Mouse (Mus musculus) left cerebral cortex, adult 9 months (tissue): ENCODE measurements around the gene Traip.

Source experiments
- DNase-seq, 2 experiments: peaks; one replicate each; pipeline ENCODE4 v3.0.0; 2022; ENCODE audit warnings: low spot score in 2 of 2

Gene Traip

GRCm38 (mm10) chr9:107934146-107934545 lies 15.8 kb upstream of the Traip start:
- peak; percentile 55 to 60 for DNase-seq

GRCm38 (mm10) chr9:107935374-107935773 lies 14.6 kb upstream of the Traip start, which contains the start of gene Camkv:
Gene Camkv, plus strand, starts transcription at chr9:107935674.
- DNase-seq: no peak

GRCm38 (mm10) chr9:107935790-107936214 lies 14.1 kb upstream of the Traip start:
- peak in 1 of 2 experiments; percentile 67 for DNase-seq

- peak in 1 of 2 experiments; percentile 65 for DNase-seq
These were observed 13.6 kb upstream of the Traip start for GRCm38 (mm10) chr9:107936215-107936822.

- no peak for DNase-seq
These were observed 13.1 kb upstream of the Traip start for GRCm38 (mm10) chr9:107936831-107937230.

- DNase-seq: no peak
These were observed 2.4 kb upstream of the Traip start for GRCm38 (mm10) chr9:107947241-107948194.

GRCm38 (mm10) chr9:107949184-107949921 lies 583 bp upstream of the Traip start:
- DNase-seq: no peak

- DNase-seq: peak; percentile 71 to 91
These were observed 772 bp downstream of the Traip start for GRCm38 (mm10) chr9:107950460-107951355.

- no peak for DNase-seq
These were observed 5.8 kb downstream of the Traip start for GRCm38 (mm10) chr9:107955613-107956289.

- no peak for DNase-seq
These were observed 7.2 kb downstream of the Traip start for GRCm38 (mm10) chr9:107957141-107957540.

GRCm38 (mm10) chr9:107959896-107960295 lies 10.0 kb downstream of the Traip start:
- no peak for DNase-seq

- no peak for DNase-seq
These were observed 11.0 kb downstream of the Traip start for GRCm38 (mm10) chr9:107960928-107961327.

GRCm38 (mm10) chr9:107961351-107961762 lies 11.4 kb downstream of the Traip start:
- DNase-seq: peak; percentile 89 to 91

GRCm38 (mm10) chr9:107961881-107962280 lies 11.9 kb downstream of the Traip start:
- DNase-seq: peak; percentile 72 to 82

- DNase-seq: no peak
These were observed 13.0 kb downstream of the Traip start for GRCm38 (mm10) chr9:107962916-107963315.

GRCm38 (mm10) chr9:107963700-107964099 lies 13.8 kb downstream of the Traip start:
- DNase-seq: peak in 1 of 2 experiments; percentile 84

GRCm38 (mm10) chr9:107964681-107965080 lies 14.7 kb downstream of the Traip start:
- no peak for DNase-seq

- DNase-seq: no peak
These were observed 16.7 kb downstream of the Traip start for GRCm38 (mm10) chr9:107966676-107967075.

GRCm38 (mm10) chr9:107967437-107967836 lies 17.5 kb downstream of the Traip start:
- no peak for DNase-seq

GRCm38 (mm10) chr9:107968531-107968930 lies 18.6 kb downstream of the Traip start:
- DNase-seq: no peak
